Mouse (Mus musculus) megakaryocyte-erythroid progenitor cell, adult 5-6 weeks (primary cell): ENCODE results near the gene Cyb5r3. TPM values are rescaled to one million over a fixed set of nuclear protein-coding genes. Genes with fewer than 3 reads are reported as not detected.
A peak's percentile ranks its signal among the peaks of the same experiment; 100 is the strongest.

Experiments used
- ATAC-seq: replicated peaks from 2 replicates; pipeline ENCODE4 v1.8.0; 2016; ENCODE audit warnings: mild to moderate bottlenecking, inconsistent platforms; ENCODE audit not compliant: severe bottlenecking, poor library complexity, low FRiP score, low TSS enrichment
- total RNA-seq, 2 experiments: library from RNA; stranded (forward) in 1 of 2; stranded (reverse) in 1 of 2; fragments of 200-1000, 215-1000 nt in 1 of 2; fragments of >200 nt in 1 of 2; fragmentation: Nextera tagmentation in 1 of 2; gene quantifications; 2 replicates each; pipeline ENCODE4 v1.2.3; 2014 to 2017

Cyb5r3 gene
- total RNA-seq, 2 experiments from 2014 or later, result 55.6 to 102 TPM

GRCm38 (mm10) chr15:83118360-83118759 is 54.0 kb downstream of the Cyb5r3 start:
- peak; percentile 45 for ATAC-seq

GRCm38 (mm10) chr15:83115071-83115470 is 57.3 kb downstream of the Cyb5r3 start:
- ATAC-seq, result no peak

- ATAC-seq, result no peak
Measured at GRCm38 (mm10) chr15:83114106-83114505, 58.3 kb downstream of the Cyb5r3 start.

GRCm38 (mm10) chr15:83112898-83113297 is 59.5 kb downstream of the Cyb5r3 start:
- ATAC-seq, result peak; percentile 85

GRCm38 (mm10) chr15:83111874-83112273 is 60.5 kb downstream of the Cyb5r3 start:
- no peak for ATAC-seq

- no peak for ATAC-seq
Measured at GRCm38 (mm10) chr15:83111290-83111689, 61.1 kb downstream of the Cyb5r3 start.

GRCm38 (mm10) chr15:83107814-83108213 is 64.6 kb downstream of the Cyb5r3 start:
- no peak for ATAC-seq

GRCm38 (mm10) chr15:83106426-83106825 is 66.0 kb downstream of the Cyb5r3 start:
- no peak for ATAC-seq

Other genes with a start within 250 kb of the Cyb5r3 start
- gene Tcf20, start 184.7 kb downstream of the Cyb5r3 start, total RNA-seq (2014; fragmentation: Nextera tagmentation), result 57.7 and 70.5 TPM in 2 replicates
- gene Tcf20, start 184.7 kb downstream of the Cyb5r3 start, total RNA-seq (2017), result 87.5 and 106 TPM in 2 replicates
- 3.7 and 4.1 TPM in 2 replicates for gene Nfam1, start 139.3 kb downstream of the Cyb5r3 start, total RNA-seq (2014; fragmentation: Nextera tagmentation)
- 2.7 and 6.9 TPM in 2 replicates for gene Nfam1, start 139.3 kb downstream of the Cyb5r3 start, total RNA-seq (2017)
- gene Serhl, start 83.1 kb downstream of the Cyb5r3 start, total RNA-seq (2014; fragmentation: Nextera tagmentation), result 46.0 and 51.6 TPM in 2 replicates
- gene Serhl, start 83.1 kb downstream of the Cyb5r3 start, total RNA-seq (2017), result 32.0 and 45.4 TPM in 2 replicates
- gene Rrp7a, start 49.8 kb downstream of the Cyb5r3 start, total RNA-seq (2014; fragmentation: Nextera tagmentation), result 30.4 and 53.1 TPM in 2 replicates
- 107 and 139 TPM in 2 replicates for gene Rrp7a, start 49.8 kb downstream of the Cyb5r3 start, total RNA-seq (2017)
- gene Poldip3, start 23.2 kb downstream of the Cyb5r3 start, total RNA-seq (2014; fragmentation: Nextera tagmentation), result 59.0 and 76.4 TPM in 2 replicates
- 65.4 and 92.3 TPM in 2 replicates for gene Poldip3, start 23.2 kb downstream of the Cyb5r3 start, total RNA-seq (2017)
- not detected in 2 replicates for gene A4galt, start 79.2 kb upstream of the Cyb5r3 start, total RNA-seq (2014; fragmentation: Nextera tagmentation)
- not detected in 2 replicates for gene A4galt, start 79.2 kb upstream of the Cyb5r3 start, total RNA-seq (2017)
- 25.2 and 32.4 TPM in 2 replicates for gene Arfgap3, start 177.7 kb upstream of the Cyb5r3 start, total RNA-seq (2014; fragmentation: Nextera tagmentation)
- 23.1 and 32.1 TPM in 2 replicates for gene Arfgap3, start 177.7 kb upstream of the Cyb5r3 start, total RNA-seq (2017)